Mouse (Mus musculus) liver, adult 2 months (tissue): ENCODE results near the gene Eno2.

Experiments
- CTCF ChIP-seq: fragments of 200-500 bp; IDR thresholded peaks from 2 replicates; pipeline ENCODE4 v1.5.1; 2011; ENCODE audit warnings: low read depth, low read length, control low read depth
- POLR2A ChIP-seq: fragments of 200-500 bp; IDR thresholded peaks from 2 replicates; pipeline ENCODE4 v1.6.1; 2011; ENCODE audit warnings: low read length, control low read depth; ENCODE audit not compliant: insufficient read depth; ENCODE audit errors: extremely low read depth

- TF ChIP-seq POLR2A (0 out of 2 replicates have a peak, but pooled peaks have one; percentile 18), CTCF (no peak)
Observed at GRCm38 (mm10) chr6:124732476-124733370, 36.8 kb downstream of the Eno2 start.
